Mouse (Mus musculus): ENCODE measurements around the gene Ecd. TPM values are rescaled to one million over a fixed set of nuclear protein-coding genes. Genes with fewer than 3 reads are reported as not detected.

The Ecd gene
- polyA plus RNA-seq (2017; shearing (Covaris generic)), result 61.1 TPM

DNA sequence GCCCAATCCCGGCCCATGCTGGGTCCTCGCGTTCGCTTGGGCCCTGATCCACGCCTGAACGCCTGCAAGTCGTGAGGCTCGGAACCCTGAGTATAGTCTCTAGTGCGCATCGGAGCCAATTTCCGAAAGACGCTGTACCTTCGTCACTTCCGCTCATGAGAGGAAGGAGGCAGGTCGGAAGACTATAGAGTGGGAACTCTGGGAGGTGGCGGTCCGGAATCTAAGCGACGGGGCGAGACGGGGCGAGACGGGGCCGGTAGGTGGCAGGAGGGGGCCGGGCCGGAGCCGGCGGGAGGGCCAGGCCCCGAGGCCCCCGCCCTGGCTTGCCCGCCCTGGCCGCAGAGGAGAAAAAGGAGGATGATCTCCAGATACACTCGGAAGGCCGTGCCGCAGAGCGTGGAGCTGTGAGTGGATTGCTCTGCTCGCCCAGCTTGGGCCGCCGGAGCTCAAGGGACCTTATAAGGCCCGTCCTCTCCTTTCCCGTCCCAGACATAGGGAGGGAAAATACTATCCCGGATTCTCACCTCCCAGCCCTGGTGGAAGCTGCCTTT lies at the start of gene Ecd, which contains the start of gene Fam149b:
Gene Ecd (minus strand): TSS at position 131 of the 551 bp plus-strand sequence.
Gene Fam149b (plus strand): TSS at position 172 of the 551 bp plus-strand sequence.

DNA sequence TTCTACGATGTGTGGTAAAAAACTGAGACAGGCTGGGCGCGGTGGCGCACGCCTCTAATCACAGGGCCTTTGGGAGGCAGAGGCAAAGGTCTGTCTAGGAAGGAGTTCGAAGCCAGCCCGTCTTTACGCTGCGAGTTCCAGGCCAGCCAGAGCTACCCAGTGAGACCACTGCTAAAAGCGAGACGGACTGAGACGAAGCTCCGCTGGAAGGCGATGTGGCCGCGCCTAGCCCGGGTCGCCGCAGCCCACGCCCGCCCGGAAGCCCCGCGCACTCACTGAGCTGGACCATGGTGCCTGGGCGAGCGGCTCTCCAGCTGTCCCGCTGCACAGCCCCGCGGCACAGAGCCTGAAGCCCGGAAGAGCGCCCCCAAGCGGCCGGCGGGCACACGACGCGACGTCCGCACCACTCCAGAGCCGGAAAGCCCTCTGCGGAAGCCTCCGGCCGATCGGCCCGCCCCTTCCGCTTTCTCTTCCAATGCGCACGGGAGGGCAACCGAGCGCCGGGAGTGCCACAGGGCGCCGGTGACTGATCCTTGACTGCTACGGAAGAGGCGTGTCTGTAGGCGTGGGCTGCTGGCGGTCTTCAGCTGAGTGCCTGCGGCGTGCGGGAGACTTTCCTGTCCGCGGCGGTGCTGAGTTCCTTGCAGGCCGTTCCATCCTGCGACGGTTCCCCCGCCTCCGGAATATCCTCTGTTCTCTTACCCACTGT lies 45.4 kb upstream of the Ecd start, which contains the start of gene Mrps16:
Gene Mrps16 (minus strand): TSS at position 430 of the 709 bp plus-strand sequence.

DNA sequence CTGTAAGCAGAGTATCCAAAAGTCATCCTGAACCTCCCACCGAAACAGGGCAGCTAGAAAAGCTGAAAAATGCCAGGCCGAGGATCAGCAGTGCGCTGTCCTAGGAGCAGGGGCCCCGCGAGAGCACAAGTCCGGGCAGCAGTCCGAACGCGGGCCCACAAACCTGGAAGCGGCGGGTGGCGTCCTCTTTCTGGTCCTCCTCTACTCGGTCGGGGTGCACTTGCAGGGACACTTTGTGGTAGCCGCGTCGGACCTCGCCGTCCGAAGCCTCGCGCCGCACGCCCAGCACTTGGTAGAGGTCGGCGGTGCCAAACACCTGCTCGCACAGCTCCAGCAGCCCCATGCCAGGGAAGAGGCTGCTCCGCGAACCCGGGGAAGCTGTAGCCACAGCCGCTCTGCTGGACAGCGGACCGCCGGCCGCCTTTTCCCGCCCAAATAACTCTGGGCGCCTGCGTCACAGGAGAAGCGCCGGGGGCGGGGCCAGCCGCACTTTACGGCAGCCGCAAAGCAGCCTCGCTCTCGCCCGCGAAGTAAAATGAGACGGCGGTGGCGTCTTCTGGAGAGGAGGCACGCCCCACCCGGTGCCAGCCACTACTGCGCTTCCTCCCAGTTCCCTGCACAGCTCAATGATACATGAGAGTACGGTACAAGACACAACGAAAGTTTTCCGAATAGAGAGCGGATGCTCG lies 40.7 kb upstream of the Ecd start, which contains the start of gene Dnajc9:
Gene Dnajc9 (minus strand): TSS at position 470 of the 689 bp plus-strand sequence.

DNA sequence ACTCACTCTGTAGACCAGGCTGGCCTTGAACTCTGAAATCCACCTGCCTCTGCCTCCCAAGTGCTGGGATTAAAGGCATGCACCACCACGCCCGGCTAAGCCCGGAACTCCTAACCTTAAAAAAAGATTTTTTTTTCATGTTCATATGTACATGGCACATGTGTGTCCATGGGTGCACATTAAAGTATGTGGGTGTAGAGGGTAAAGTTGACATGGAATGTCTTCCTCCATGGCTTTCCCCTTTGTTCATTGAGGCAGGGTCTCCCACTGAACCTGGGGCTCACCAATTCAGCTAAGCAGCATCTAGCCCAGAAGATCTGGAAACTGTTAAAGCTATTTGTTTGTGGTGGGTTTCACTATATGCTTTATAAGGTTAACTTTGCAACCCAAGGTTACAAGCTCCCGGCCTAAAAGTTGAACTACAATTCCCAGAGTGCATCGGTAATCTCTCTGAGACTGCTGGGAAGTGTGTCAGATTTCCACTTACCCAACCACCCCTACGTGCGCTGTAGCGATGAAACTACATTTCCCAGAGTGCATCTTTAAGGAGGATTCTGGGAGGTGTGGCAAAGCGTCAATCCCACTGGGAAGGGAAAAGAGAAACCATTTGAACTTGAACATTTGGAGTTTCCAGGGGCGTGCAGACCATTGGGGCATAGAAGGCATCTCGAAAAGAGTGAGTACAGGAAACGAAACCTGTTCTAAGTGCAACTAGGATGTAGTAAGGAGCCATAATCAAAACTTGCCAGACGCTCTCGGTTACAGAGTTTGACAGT lies 53.6 kb downstream of the Ecd start, which contains the start of gene Nudt13:
Gene Nudt13 (plus strand): TSS at position 581 of the 776 bp plus-strand sequence.

Other genes with a start within 250 kb of the Ecd start
- gene Saysd1, start 209.6 kb downstream of the Ecd start, polyA plus RNA-seq (2017; shearing (Covaris generic)), result 34.3 TPM
- gene Kcnk5, start 166.3 kb downstream of the Ecd start, polyA plus RNA-seq (2017; shearing (Covaris generic)), result 6.7 TPM
- gene Kcnk16, start 78.9 kb downstream of the Ecd start, polyA plus RNA-seq (2017; shearing (Covaris generic)), result not detected
- gene Nudt13, start 53.4 kb downstream of the Ecd start, polyA plus RNA-seq (2017; shearing (Covaris generic)), result 17.6 TPM
- gene Fam149b, start within 50 bp of the Ecd start, polyA plus RNA-seq (2017; shearing (Covaris generic)), result 75.8 TPM
- 145 TPM for gene Dnajc9, start 40.8 kb upstream of the Ecd start, polyA plus RNA-seq (2017; shearing (Covaris generic))
- 98.6 TPM for gene Mrps16, start 45.5 kb upstream of the Ecd start, polyA plus RNA-seq (2017; shearing (Covaris generic))
- not detected for gene Cfap70, start 104.1 kb upstream of the Ecd start, polyA plus RNA-seq (2017; shearing (Covaris generic))
- 44.0 TPM for gene Anxa7, start 132.0 kb upstream of the Ecd start, polyA plus RNA-seq (2017; shearing (Covaris generic))
- 1.7 TPM for gene Mss51, start 148.8 kb upstream of the Ecd start, polyA plus RNA-seq (2017; shearing (Covaris generic))
- 31.4 TPM for gene Ppp3cb, start 198.5 kb upstream of the Ecd start, polyA plus RNA-seq (2017; shearing (Covaris generic))